Mouse (Mus musculus) embryonic facial prominence, embryonic 12.5 days (tissue): ENCODE measurements at regions not wholly inside any gene's neighbourhood (a gene's known extent, or its start where the extent isn't known, plus 50 kb on each side); places are given as distances from the start of the nearest gene placed in this dataset.

Source experiments
- ATAC-seq: fragments of 200-750 bp; cut with Nextera tagmentation; 2 replicates; pipeline ENCODE4 v1.8.0; 2017; ENCODE audit not compliant: insufficient number of reproducible peaks, insufficient read depth, low FRiP score, low TSS enrichment
- H3K27ac ChIP-seq: fragments of 300-500 bp; sonication (generic); 2 replicates; pipeline ENCODE4 v1.5.1; 2016; ENCODE audit warnings: mild to moderate bottlenecking
- H3K27me3 ChIP-seq: fragments of 300-500 bp; sonication (generic); 2 replicates; pipeline ENCODE4 v1.6.1; 2016; ENCODE audit warnings: mild to moderate bottlenecking, moderate library complexity
- H3K36me3 ChIP-seq: fragments of 300-500 bp; sonication (generic); 2 replicates; pipeline ENCODE4 v1.6.1; 2016; ENCODE audit warnings: mild to moderate bottlenecking
- H3K4me1 ChIP-seq: fragments of 300-500 bp; sonication (generic); 2 replicates; pipeline ENCODE4 v1.6.1; 2016
- H3K4me2 ChIP-seq: fragments of 300-500 bp; sonication (generic); replicated peaks from 2 replicates; pipeline ENCODE4 v1.6.1; 2016; ENCODE audit warnings: mild to moderate bottlenecking, moderate library complexity
- H3K4me3 ChIP-seq: fragments of 300-500 bp; sonication (generic); 2 replicates; pipeline ENCODE4 v1.5.1; 2016; ENCODE audit warnings: mild to moderate bottlenecking
- H3K9ac ChIP-seq: fragments of 300-500 bp; sonication (generic); 2 replicates; pipeline ENCODE4 v1.6.1; 2016; ENCODE audit warnings: mild to moderate bottlenecking, moderate library complexity
- H3K9me3 ChIP-seq: fragments of 300-500 bp; sonication (generic); 2 replicates; pipeline ENCODE4 v1.6.1; 2016; ENCODE audit warnings: mild to moderate bottlenecking, moderate library complexity
- WGBS: fragments of 180-500 bp; shearing (Covaris S2); methylation state at CpG from one replicate; pipeline ENCODE4 v1.1.7; 2016; 5-methylcytosine and 5-hydroxymethylcytosine counted together

- ATAC-seq = no peak
- Histone ChIP-seq H3K4me1 (no peaks in the 10 kb centered on the region), H3K9me3 (no peaks in the 10 kb centered on the region), H3K27ac (no peak overlapping the region), H3K4me2 (no peak overlapping the region), H3K27me3 (no peaks in the 10 kb centered on the region), H3K9ac (no peak overlapping the region), H3K4me3 (no peak overlapping the region), H3K36me3 (no peaks in the 10 kb centered on the region)
- WGBS = 72% methylated on average over 7 of the region's 7 CpGs
Measured at GRCm38 (mm10) chr5:76058011-76058410, 79.8 kb upstream of the Kdr start.

GRCm38 (mm10) chr5:76055849-76056248 is 77.6 kb upstream of the Kdr start:
- Histone ChIP-seq H3K36me3 (no peaks in the 10 kb centered on the region), H3K27ac (no peak overlapping the region), H3K4me3 (no peak overlapping the region), H3K9me3 (no peaks in the 10 kb centered on the region), H3K4me1 (no peaks in the 10 kb centered on the region), H3K9ac (no peak overlapping the region), H3K27me3 (no peaks in the 10 kb centered on the region), H3K4me2 (no peak overlapping the region)
- ATAC-seq = no peak
- 66% methylated on average over 2 of the region's 2 CpGs for WGBS

- no peaks in the 10 kb centered on the region for H3K27me3 ChIP-seq
- H3K4me3 ChIP-seq = no peak overlapping the region
- no peak overlapping the region for H3K9ac ChIP-seq
- no peaks in the 10 kb centered on the region for H3K4me1 ChIP-seq
- H3K4me2 ChIP-seq = no peak overlapping the region
- H3K9me3 ChIP-seq = no peaks in the 10 kb centered on the region
- H3K36me3 ChIP-seq = no peaks in the 10 kb centered on the region
- no peak overlapping the region for H3K27ac ChIP-seq
- ATAC-seq = no peak
- WGBS = 86% methylated on average over 1 of the region's 1 CpGs
Measured at GRCm38 (mm10) chr5:76052782-76053181, 74.5 kb upstream of the Kdr start.

- no peaks in the 10 kb centered on the region for H3K27me3 ChIP-seq
- H3K4me2 ChIP-seq = no peak overlapping the region
- H3K9me3 ChIP-seq = no peaks in the 10 kb centered on the region
- WGBS = 80% methylated on average over 2 of the region's 2 CpGs
- no peak overlapping the region for H3K4me3 ChIP-seq
- no peak overlapping the region for H3K27ac ChIP-seq
- no peaks in the 10 kb centered on the region for H3K4me1 ChIP-seq
- no peak overlapping the region for H3K9ac ChIP-seq
- no peak for ATAC-seq
- no peaks in the 10 kb centered on the region for H3K36me3 ChIP-seq
Measured at GRCm38 (mm10) chr5:76051658-76052057, 73.4 kb upstream of the Kdr start.

- 71% methylated on average over 9 of the region's 9 CpGs for WGBS
- H3K4me2 ChIP-seq = no peak overlapping the region
- no peak overlapping the region for H3K27ac ChIP-seq
- ATAC-seq = no peak
- H3K36me3 ChIP-seq = no peaks in the 10 kb centered on the region
- H3K27me3 ChIP-seq = no peaks in the 10 kb centered on the region
- H3K4me1 ChIP-seq = 0 out of 2 replicates have a peak, but pooled peaks cover 9% of the 10 kb centered on the region
- no peaks in the 10 kb centered on the region for H3K9me3 ChIP-seq
- no peak overlapping the region for H3K4me3 ChIP-seq
- no peak overlapping the region for H3K9ac ChIP-seq
Measured at GRCm38 (mm10) chr5:76048103-76048874, 70.0 kb upstream of the Kdr start.

GRCm38 (mm10) chr5:76043521-76044510 is 65.6 kb upstream of the Kdr start:
- ATAC-seq = no peak
- Histone ChIP-seq H3K4me3 (no peak overlapping the region), H3K4me2 (no peak overlapping the region; the same call in 1 of the 2 replicates), H3K27me3 (no peaks in the 10 kb centered on the region), H3K9ac (no peak overlapping the region), H3K36me3 (no peaks in the 10 kb centered on the region), H3K27ac (no peak overlapping the region), H3K4me1 (0 out of 2 replicates have a peak, but pooled peaks cover 9% of the 10 kb centered on the region), H3K9me3 (no peaks in the 10 kb centered on the region)
- 34% methylated on average over 14 of the region's 14 CpGs for WGBS

GRCm38 (mm10) chr5:76040454-76041203 is 62.4 kb upstream of the Kdr start:
- Histone ChIP-seq H3K27me3 (no peaks in the 10 kb centered on the region), H3K27ac (no peak overlapping the region), H3K9me3 (peaks cover 4% of the 10 kb centered on the region; the same call in 1 of the 2 replicates), H3K4me3 (no peak overlapping the region), H3K4me2 (no peak overlapping the region), H3K9ac (no peak overlapping the region), H3K4me1 (0 out of 2 replicates have a peak, but pooled peaks cover 9% of the 10 kb centered on the region), H3K36me3 (no peaks in the 10 kb centered on the region)
- ATAC-seq = no peak
- 59% methylated on average over 10 of the region's 10 CpGs for WGBS

GRCm38 (mm10) chr5:76028729-76029128 is 50.5 kb upstream of the Kdr start:
- ATAC-seq = no peak

More at GRCm38 (mm10) chr5:76028729-76029128, 50.5 kb upstream of the Kdr start:
- 47% methylated on average over 4 of the region's 4 CpGs for WGBS
- Histone ChIP-seq H3K9ac (no peak overlapping the region), H3K9me3 (no peaks in the 10 kb centered on the region), H3K27me3 (no peaks in the 10 kb centered on the region), H3K4me2 (no peak overlapping the region), H3K4me3 (no peak overlapping the region), H3K4me1 (peaks cover 2% of the 10 kb centered on the region; the same call in 1 of the 2 replicates), H3K27ac (no peak overlapping the region), H3K36me3 (no peaks in the 10 kb centered on the region)
